Mouse (Mus musculus) heart, postnatal 0 days (tissue): ENCODE results near the gene Prss16. TPM values are rescaled to one million over a fixed set of nuclear protein-coding genes. Genes with fewer than 3 reads are reported as not detected.

Experiments
- ATAC-seq: fragments of 200-750 bp; cut with Nextera tagmentation; 2 replicates; pipeline ENCODE4 v1.8.0; 2017; ENCODE audit warnings: low read depth, moderate number of reproducible peaks, moderate library complexity; ENCODE audit not compliant: insufficient read depth
- DNase-seq: peaks from one replicate; pipeline ENCODE4 v3.0.0-alpha.2; 2016; ENCODE audit warnings: low spot score
- H3K27ac ChIP-seq: fragments of 300-500 bp; sonication (generic); 2 replicates; pipeline ENCODE4 v1.5.1; 2014; ENCODE audit warnings: low read depth, mild to moderate bottlenecking
- H3K27me3 ChIP-seq: fragments of 300-500 bp; sonication (generic); 2 replicates; pipeline ENCODE4 v1.6.1; 2014; ENCODE audit warnings: low read length, mixed read lengths; ENCODE audit not compliant: control insufficient read depth, insufficient read depth
- H3K36me3 ChIP-seq: fragments of 300-500 bp; sonication (generic); replicated peaks from 2 replicates; pipeline ENCODE4 v1.6.1; 2014; ENCODE audit warnings: low read length, mixed read lengths; ENCODE audit not compliant: control insufficient read depth, insufficient read depth
- H3K4me1 ChIP-seq: fragments of 300-500 bp; sonication (generic); 2 replicates; pipeline ENCODE4 v1.6.1; 2014; ENCODE audit warnings: antibody characterized with exemption; ENCODE audit not compliant: control insufficient read depth, insufficient read depth
- H3K4me2 ChIP-seq: fragments of 300-500 bp; sonication (generic); 2 replicates; pipeline ENCODE4 v1.6.1; 2014; ENCODE audit warnings: low read depth, mild to moderate bottlenecking, low read length, moderate library complexity
- H3K4me3 ChIP-seq: fragments of 300-500 bp; sonication (generic); 2 replicates; pipeline ENCODE4 v1.5.1; 2014; ENCODE audit warnings: low read depth, low read length
- H3K9ac ChIP-seq: fragments of 300-500 bp; sonication (generic); replicated peaks from 2 replicates; pipeline ENCODE4 v1.6.1; 2014; ENCODE audit warnings: low read depth, low read length, mixed read lengths
- H3K9me3 ChIP-seq: fragments of 300-500 bp; sonication (generic); replicated peaks from 2 replicates; pipeline ENCODE4 v1.6.1; 2016; ENCODE audit warnings: low read length; ENCODE audit not compliant: control insufficient read depth
- CTCF ChIP-seq: IDR thresholded peaks from 2 replicates; pipeline ENCODE4 v1.5.1; 2016; ENCODE audit warnings: antibody characterized with exemption, control low read depth, low read depth
- EP300 ChIP-seq: IDR thresholded peaks from 2 replicates; pipeline ENCODE4 v1.6.1; 2016; ENCODE audit warnings: antibody characterized with exemption, low read depth
- WGBS: fragments of 180-500 bp; shearing (Covaris S2); extraction: QIAGEN DNeasy Blood & Tissue Kit; methylation state at CpG from one replicate; pipeline ENCODE4 v1.1.7; 2014; 5-methylcytosine and 5-hydroxymethylcytosine counted together
- polyA plus RNA-seq: library from polyadenylated mRNA; unstranded; fragments of >200 nt; fragmentation: Nextera tagmentation; extraction: Ambion mirVana; gene quantifications from 2 replicates; pipeline ENCODE4 v1.2.1, GENCODE M21; 2015
- total RNA-seq: library from RNA; depleted of rRNA; stranded (reverse); fragments of >200 nt; gene quantifications from 2 replicates; pipeline ENCODE4 v1.2.3, GENCODE M21; 2014; ENCODE audit warnings: low replicate concordance

Prss16 gene
- total and polyA plus RNA-seq, 2 experiments from 2014 or later, result 0.05 TPM; not detected in 1

GRCm38 (mm10) chr13:22022241-22022640, 12.7 kb upstream of the Prss16 start:
- DNase-seq (peak; percentile 68), ATAC-seq (peak; percentile 73)
- Histone ChIP-seq H3K27ac (peak overlapping the region; percentile 55; the same call in 1 of the 2 replicates), H3K4me3 (peak overlapping the region; percentile 62), H3K4me1 (0 out of 2 replicates have a peak, but pooled peaks cover 2% of the 10 kb centered on the region), H3K27me3 (0 out of 2 replicates have a peak, but pooled peaks cover 3% of the 10 kb centered on the region), H3K9ac (peak overlapping the region; percentile 50), H3K36me3 (no peaks in the 10 kb centered on the region), H3K9me3 (no peaks in the 10 kb centered on the region), H3K4me2 (peak overlapping the region; percentile 93)
- TF ChIP-seq EP300 (no peak), CTCF (no peak)
- 1% methylated on average over 9 of the region's 9 CpGs for WGBS

- Histone ChIP-seq H3K27me3 (0 out of 2 replicates have a peak, but pooled peaks cover 3% of the 10 kb centered on the region), H3K9ac (peak overlapping the region; percentile 50), H3K36me3 (no peaks in the 10 kb centered on the region), H3K4me1 (0 out of 2 replicates have a peak, but pooled peaks cover 2% of the 10 kb centered on the region), H3K27ac (peak overlapping the region; percentile 55), H3K4me2 (peak overlapping the region; percentile 93), H3K9me3 (no peaks in the 10 kb centered on the region), H3K4me3 (peak overlapping the region; percentile 62)
- under 1% methylated on average over 11 of the region's 11 CpGs for WGBS
- ATAC-seq (peak; percentile 51; the same call in 1 of the 2 replicates), DNase-seq (no peak)
- TF ChIP-seq CTCF, result no peak
- no peak for TF ChIP-seq EP300
Measured at GRCm38 (mm10) chr13:22021581-22021980, 12.0 kb upstream of the Prss16 start.

GRCm38 (mm10) chr13:22020901-22021339, 11.4 kb upstream of the Prss16 start:
- TF ChIP-seq EP300, result no peak
- TF ChIP-seq CTCF, result no peak
- no peak for DNase-seq
- no peaks in the 10 kb centered on the region for H3K9me3 ChIP-seq
- peak overlapping the region; percentile 93 for H3K4me2 ChIP-seq
- H3K27me3 ChIP-seq, result 0 out of 2 replicates have a peak, but pooled peaks cover 7% of the 10 kb centered on the region
- WGBS, result under 1% methylated on average over 8 of the region's 8 CpGs
- peak overlapping the region; percentile 62 for H3K4me3 ChIP-seq
- H3K36me3 ChIP-seq, result no peaks in the 10 kb centered on the region
- ATAC-seq, result peak; percentile 72
- 0 out of 2 replicates have a peak, but pooled peaks cover 2% of the 10 kb centered on the region for H3K4me1 ChIP-seq
- H3K9ac ChIP-seq, result peak overlapping the region; percentile 52; the same call in 1 of the 2 replicates
- peak overlapping the region; percentile 55 for H3K27ac ChIP-seq

GRCm38 (mm10) chr13:22019934-22020835, 10.6 kb upstream of the Prss16 start:
- peak overlapping the region; percentile 93 for H3K4me2 ChIP-seq
- H3K9me3 ChIP-seq, result no peaks in the 10 kb centered on the region
- 0 out of 2 replicates have a peak, but pooled peaks cover 2% of the 10 kb centered on the region for H3K4me1 ChIP-seq
- H3K27me3 ChIP-seq, result peaks cover 11% of the 10 kb centered on the region
- peak overlapping the region; percentile 62 for H3K4me3 ChIP-seq
- no peak overlapping the region for H3K27ac ChIP-seq
- WGBS, result under 1% methylated on average over 44 of the region's 44 CpGs
- ATAC-seq (peak; percentile 61; the same call in 1 of the 2 replicates), DNase-seq (no peak)
- TF ChIP-seq EP300, result no peak
- TF ChIP-seq CTCF, result no peak
- H3K36me3 ChIP-seq, result no peaks in the 10 kb centered on the region
- H3K9ac ChIP-seq, result peak overlapping the region; percentile 52
